Mouse (Mus musculus): ENCODE measurements around the gene Insl3.

DNA sequence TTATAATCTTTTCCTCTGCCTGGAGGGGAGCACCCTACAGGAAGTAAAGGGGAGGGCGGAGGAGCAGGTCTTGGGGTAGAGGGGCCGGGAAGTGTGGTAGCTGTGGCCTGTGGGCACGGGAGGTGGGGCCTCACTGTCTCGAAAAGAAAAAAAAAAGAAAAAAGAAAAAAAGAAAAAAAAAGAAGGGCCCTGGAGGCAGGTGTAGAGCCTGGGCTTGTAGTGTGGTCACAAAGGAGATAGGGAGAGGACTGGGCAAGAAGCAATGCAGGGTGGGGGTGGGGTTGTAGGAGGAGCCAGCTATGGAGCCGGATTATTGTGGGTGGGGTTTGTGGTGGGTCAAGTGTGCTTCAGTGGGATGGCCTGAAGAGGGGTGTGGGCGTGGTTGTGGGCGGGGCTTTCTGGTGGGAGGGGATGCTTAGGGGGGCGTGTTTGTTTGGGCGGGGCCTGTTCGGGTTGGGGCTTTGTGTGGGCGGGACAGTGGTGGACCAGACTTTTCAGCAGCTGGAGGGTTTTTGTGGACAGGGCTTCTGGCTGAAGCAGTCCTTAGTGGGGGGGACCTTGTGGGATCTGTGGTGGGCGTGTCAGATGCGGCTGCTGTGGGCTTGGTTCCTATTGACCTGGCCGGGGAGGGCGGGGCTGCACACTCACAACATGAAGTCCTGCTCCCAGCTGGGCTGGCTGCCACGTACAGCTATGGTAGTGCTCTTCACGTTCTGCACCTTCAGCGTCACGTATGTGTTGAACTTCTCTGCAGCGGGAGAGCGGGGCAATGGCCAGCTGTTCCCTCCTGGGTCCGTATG, 23.5 kb upstream of the Insl3 start:
- no peak for TF ChIP-seq POLR2A (IDR thresholded peaks at IDR 0.05; ENCODE audit: low read depth, low read length)
- no peak for TF ChIP-seq CTCF (conservative IDR thresholded peaks at IDR 0.05; ENCODE audit: insufficient read depth, insufficient read length, low read depth, low read length)

All from kidney, adult 2 months (tissue).